Mouse (Mus musculus) testis, adult 2 months (tissue): ENCODE results near the gene Zfp36.

ENCODE experiments used
- CTCF ChIP-seq: fragments of 200-500 bp; IDR thresholded peaks from 2 replicates; pipeline ENCODE4 v1.5.1; 2012; ENCODE audit warnings: low read depth, mild to moderate bottlenecking, inconsistent platforms, low read length, moderate library complexity; ENCODE audit not compliant: control insufficient read depth, insufficient read depth, insufficient replicate concordance
- POLR2A ChIP-seq: fragments of 200-500 bp; IDR thresholded peaks from 2 replicates; pipeline ENCODE4 v1.6.1; 2012; ENCODE audit warnings: low read depth, mild to moderate bottlenecking, inconsistent platforms, low read length, moderate library complexity; ENCODE audit not compliant: control insufficient read depth

GRCm38 (mm10) chr7:28354596-28354995, 25.5 kb downstream of the Zfp36 start:
- TF ChIP-seq POLR2A, result no peak
- no peak for TF ChIP-seq CTCF
